Mouse (Mus musculus): Measurements from ENCODE around the gene Wbp1. TPM values are rescaled to one million over a fixed set of nuclear protein-coding genes. Genes with fewer than 3 reads are reported as not detected.

Wbp1 gene
- polyA plus RNA-seq, 1 experiment = 265 TPM

GRCm38 (mm10) chr6:83087926-83088260, 33.5 kb downstream of the Wbp1 start:
- DNase-seq = no peak
- Histone ChIP-seq H3K27ac (ENCODE audit: control insufficient read depth, insufficient read depth, low read length) (no peak overlapping the region), H3K4me1 (replicated peaks; ENCODE audit: control insufficient read depth, insufficient read depth, low read length) (0 out of 2 replicates have a peak, but pooled peaks cover 7% of the 10 kb centered on the region), H3K27me3 (ENCODE audit: control insufficient read depth, insufficient read depth, low read length) (peaks cover 19% of the 10 kb centered on the region), H3K36me3 (ENCODE audit: control insufficient read depth, insufficient read depth, low read length) (no peaks in the 10 kb centered on the region), H3K4me3 (ENCODE audit: control insufficient read depth, insufficient read depth, low read length) (no peak overlapping the region)
- TF ChIP-seq CTCF (IDR thresholded peaks at IDR 0.05; ENCODE audit: borderline replicate concordance, control insufficient read depth, extremely low read depth, insufficient read depth, low read length, poor library complexity) (no peak), POLR2A (IDR thresholded peaks at IDR 0.05; ENCODE audit: control insufficient read depth, extremely low read depth, insufficient read depth, low read length, poor library complexity) (no peak)
- WGBS = 53% methylated on average over 9 of the region's 9 CpGs

GRCm38 (mm10) chr6:83087205-83087925, 34.0 kb downstream of the Wbp1 start:
- Histone ChIP-seq H3K27ac (ENCODE audit: control insufficient read depth, insufficient read depth, low read length) (no peak overlapping the region), H3K36me3 (ENCODE audit: control insufficient read depth, insufficient read depth, low read length) (no peaks in the 10 kb centered on the region), H3K4me3 (ENCODE audit: control insufficient read depth, insufficient read depth, low read length) (no peak overlapping the region), H3K4me1 (replicated peaks; ENCODE audit: control insufficient read depth, insufficient read depth, low read length) (0 out of 2 replicates have a peak, but pooled peaks cover 4% of the 10 kb centered on the region), H3K27me3 (ENCODE audit: control insufficient read depth, insufficient read depth, low read length) (peaks cover 19% of the 10 kb centered on the region)
- whole genome bisulfite sequencing = 30% methylated on average over 47 of the region's 47 CpGs
- no peak for DNase-seq
- TF ChIP-seq CTCF (IDR thresholded peaks at IDR 0.05; ENCODE audit: borderline replicate concordance, control insufficient read depth, extremely low read depth, insufficient read depth, low read length, poor library complexity) = no peak
- no peak for TF ChIP-seq POLR2A (IDR thresholded peaks at IDR 0.05; ENCODE audit: control insufficient read depth, extremely low read depth, insufficient read depth, low read length, poor library complexity)

- Histone ChIP-seq H3K4me1 (replicated peaks; ENCODE audit: control insufficient read depth, insufficient read depth, low read length) (0 out of 2 replicates have a peak, but pooled peaks cover 4% of the 10 kb centered on the region), H3K27me3 (ENCODE audit: control insufficient read depth, insufficient read depth, low read length) (peaks cover 19% of the 10 kb centered on the region), H3K27ac (ENCODE audit: control insufficient read depth, insufficient read depth, low read length) (no peak within 1 kb of the TSS), H3K4me3 (ENCODE audit: control insufficient read depth, insufficient read depth, low read length) (no peak within 1 kb of the TSS), H3K36me3 (ENCODE audit: control insufficient read depth, insufficient read depth, low read length) (no peaks in the 10 kb centered on the region)
- no peak for TF ChIP-seq CTCF (IDR thresholded peaks at IDR 0.05; ENCODE audit: borderline replicate concordance, control insufficient read depth, extremely low read depth, insufficient read depth, low read length, poor library complexity)
- TF ChIP-seq POLR2A (IDR thresholded peaks at IDR 0.05; ENCODE audit: control insufficient read depth, extremely low read depth, insufficient read depth, low read length, poor library complexity) = no peak
- DNase-seq = no peak
- WGBS = 4% methylated on average over 42 of the region's 42 CpGs
Observed at GRCm38 (mm10) chr6:83086121-83087035, 35.0 kb downstream of the Wbp1 start, which contains the start of gene Lbx2. Gene Lbx2, plus strand, starts transcription at chr6:83086367.

GRCm38 (mm10) chr6:83084477-83084876, 36.9 kb downstream of the Wbp1 start:
- Histone ChIP-seq H3K4me3 (ENCODE audit: control insufficient read depth, insufficient read depth, low read length) (no peak overlapping the region), H3K27ac (ENCODE audit: control insufficient read depth, insufficient read depth, low read length) (no peak overlapping the region), H3K27me3 (ENCODE audit: control insufficient read depth, insufficient read depth, low read length) (peaks cover 19% of the 10 kb centered on the region), H3K4me1 (replicated peaks; ENCODE audit: control insufficient read depth, insufficient read depth, low read length) (0 out of 2 replicates have a peak, but pooled peaks cover 4% of the 10 kb centered on the region), H3K36me3 (ENCODE audit: control insufficient read depth, insufficient read depth, low read length) (no peaks in the 10 kb centered on the region)
- TF ChIP-seq POLR2A (IDR thresholded peaks at IDR 0.05; ENCODE audit: control insufficient read depth, extremely low read depth, insufficient read depth, low read length, poor library complexity) (no peak), CTCF (IDR thresholded peaks at IDR 0.05; ENCODE audit: borderline replicate concordance, control insufficient read depth, extremely low read depth, insufficient read depth, low read length, poor library complexity) (no peak)
- WGBS = 52% methylated on average over 6 of the region's 6 CpGs
- no peak for DNase-seq

- TF ChIP-seq POLR2A (IDR thresholded peaks at IDR 0.05; ENCODE audit: control insufficient read depth, extremely low read depth, insufficient read depth, low read length, poor library complexity) = no peak
- no peak for TF ChIP-seq CTCF (IDR thresholded peaks at IDR 0.05; ENCODE audit: borderline replicate concordance, control insufficient read depth, extremely low read depth, insufficient read depth, low read length, poor library complexity)
- Histone ChIP-seq H3K27me3 (ENCODE audit: control insufficient read depth, insufficient read depth, low read length) (peaks cover 19% of the 10 kb centered on the region), H3K4me3 (ENCODE audit: control insufficient read depth, insufficient read depth, low read length) (no peak overlapping the region), H3K4me1 (replicated peaks; ENCODE audit: control insufficient read depth, insufficient read depth, low read length) (peaks cover 11% of the 10 kb centered on the region), H3K27ac (ENCODE audit: control insufficient read depth, insufficient read depth, low read length) (no peak overlapping the region), H3K36me3 (ENCODE audit: control insufficient read depth, insufficient read depth, low read length) (no peaks in the 10 kb centered on the region)
- no peak for DNase-seq
- WGBS = 75% methylated on average over 5 of the region's 5 CpGs
Observed at GRCm38 (mm10) chr6:83083497-83083896, 37.9 kb downstream of the Wbp1 start.

GRCm38 (mm10) chr6:83080210-83080609, 41.1 kb downstream of the Wbp1 start:
- WGBS = 98% methylated on average over 5 of the region's 5 CpGs
- DNase-seq = no peak
- no peaks in the 10 kb centered on the region for H3K36me3 ChIP-seq (ENCODE audit: control insufficient read depth, insufficient read depth, low read length)

More at GRCm38 (mm10) chr6:83080210-83080609, 41.1 kb downstream of the Wbp1 start:
- H3K27me3 ChIP-seq (ENCODE audit: control insufficient read depth, insufficient read depth, low read length) = peaks cover 3% of the 10 kb centered on the region; the same call in 1 of the 2 replicates
- no peak overlapping the region for H3K4me3 ChIP-seq (ENCODE audit: control insufficient read depth, insufficient read depth, low read length)
- TF ChIP-seq CTCF (IDR thresholded peaks at IDR 0.05; ENCODE audit: borderline replicate concordance, control insufficient read depth, extremely low read depth, insufficient read depth, low read length, poor library complexity) = no peak
- no peak for TF ChIP-seq POLR2A (IDR thresholded peaks at IDR 0.05; ENCODE audit: control insufficient read depth, extremely low read depth, insufficient read depth, low read length, poor library complexity)
- H3K4me1 ChIP-seq (replicated peaks; ENCODE audit: control insufficient read depth, insufficient read depth, low read length) = peaks cover 11% of the 10 kb centered on the region
- no peak overlapping the region for H3K27ac ChIP-seq (ENCODE audit: control insufficient read depth, insufficient read depth, low read length)

All from thymus, adult 2 months (tissue).